Mouse (Mus musculus) T-helper 2 cell (primary cell): ENCODE measurements around the gene Gm20865.
"Not testable (repeated sequence)": the region's sequence is repeated elsewhere in the genome, so short reads cannot be mapped to it uniquely, and the experiment has no call there.

Experiments
- in situ Hi-C: fragments of 300-600 bp; cut with MboI, MseI; formaldehyde crosslinking; loops from one replicate; pipeline ENCODE4 v1.15.1; 2025; ENCODE audit warnings: high pct_unique_total_duplicates

Gene Gm20865

GRCm38 (mm10) chrY:21241275-21241674 is at the start of gene Gm20865:
Gene Gm20865, plus strand, starts transcription at chrY:21241575.
- in situ Hi-C loops, result not testable (repeated sequence)
